Mouse (Mus musculus): Measurements from ENCODE around the gene Dupd1. TPM values are rescaled to one million over a fixed set of nuclear protein-coding genes. Genes with fewer than 3 reads are reported as not detected.

The Dupd1 gene
- polyA plus RNA-seq, 1 experiment from 2014 or later: 0.47 TPM

DNA sequence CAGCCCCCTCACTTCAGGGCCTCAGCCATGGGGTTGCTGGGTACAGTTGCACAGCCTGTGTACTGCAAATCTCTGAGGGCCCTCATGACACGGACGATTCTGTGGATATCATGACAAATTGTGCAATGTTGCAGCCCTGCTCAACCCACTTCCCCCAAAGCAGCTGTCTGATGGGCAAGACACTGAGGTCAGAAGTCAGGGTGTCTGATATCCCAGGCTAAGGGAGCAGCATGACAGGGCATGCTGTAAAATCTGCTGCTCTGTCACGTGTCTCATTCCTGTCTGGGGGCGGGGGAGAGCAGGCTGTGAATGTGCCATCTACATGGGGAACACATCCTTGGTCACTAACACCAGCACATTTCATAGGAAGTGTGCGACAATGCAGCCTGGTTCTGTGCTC is 30.8 kb upstream of the Dupd1 start:
- Histone ChIP-seq H3K27ac (no peak overlapping the region), H3K36me3 (no peaks in the 10 kb centered on the region), H3K9ac (no peak overlapping the region), H3K27me3 (peaks cover 4% of the 10 kb centered on the region; the same call in 1 of the 2 replicates), H3K4me2 (no peak overlapping the region), H3K4me1 (peaks cover 12% of the 10 kb centered on the region; the same call in 1 of the 2 replicates), H3K9me3 (no peaks in the 10 kb centered on the region), H3K4me3 (no peak overlapping the region)
- ATAC-seq (ENCODE audit: insufficient number of reproducible peaks, low FRiP score, low TSS enrichment, low read depth): no peak
- 60% methylated on average over 5 of the region's 5 CpGs for WGBS

- Histone ChIP-seq H3K27me3 (peaks cover 4% of the 10 kb centered on the region; the same call in 1 of the 2 replicates), H3K9ac (no peak overlapping the region), H3K9me3 (no peaks in the 10 kb centered on the region), H3K4me3 (no peak overlapping the region), H3K4me1 (peaks cover 9% of the 10 kb centered on the region; the same call in 1 of the 2 replicates), H3K4me2 (no peak overlapping the region), H3K27ac (no peak overlapping the region), H3K36me3 (no peaks in the 10 kb centered on the region)
- no peak for ATAC-seq (ENCODE audit: insufficient number of reproducible peaks, low FRiP score, low TSS enrichment, low read depth)
- WGBS: 94% methylated on average over 1 of the region's 1 CpGs
Observed at GRCm38 (mm10) chr14:21744169-21744568, 29.8 kb upstream of the Dupd1 start.

- 90% methylated on average over 4 of the region's 4 CpGs for WGBS
- no peak for ATAC-seq (ENCODE audit: insufficient number of reproducible peaks, low FRiP score, low TSS enrichment, low read depth)
- H3K4me1 ChIP-seq: peaks cover 3% of the 10 kb centered on the region; the same call in 1 of the 2 replicates
- peaks cover 4% of the 10 kb centered on the region; the same call in 1 of the 2 replicates for H3K27me3 ChIP-seq
- H3K9me3 ChIP-seq: no peaks in the 10 kb centered on the region
- no peak overlapping the region for H3K27ac ChIP-seq
- H3K36me3 ChIP-seq: no peaks in the 10 kb centered on the region
- H3K4me2 ChIP-seq: no peak overlapping the region
- H3K9ac ChIP-seq: no peak overlapping the region
- H3K4me3 ChIP-seq: no peak overlapping the region
Observed at GRCm38 (mm10) chr14:21742441-21742840, 28.1 kb upstream of the Dupd1 start.

GRCm38 (mm10) chr14:21741786-21742185 is 27.4 kb upstream of the Dupd1 start:
- Histone ChIP-seq H3K9me3 (no peaks in the 10 kb centered on the region), H3K4me1 (peaks cover 3% of the 10 kb centered on the region; the same call in 1 of the 2 replicates), H3K4me2 (no peak overlapping the region), H3K9ac (no peak overlapping the region), H3K4me3 (no peak overlapping the region), H3K36me3 (no peaks in the 10 kb centered on the region), H3K27ac (no peak overlapping the region), H3K27me3 (peaks cover 4% of the 10 kb centered on the region; the same call in 1 of the 2 replicates)
- peak; percentile 68 for ATAC-seq (ENCODE audit: insufficient number of reproducible peaks, low FRiP score, low TSS enrichment, low read depth)
- 11% methylated on average over 4 of the region's 4 CpGs for WGBS

DNA sequence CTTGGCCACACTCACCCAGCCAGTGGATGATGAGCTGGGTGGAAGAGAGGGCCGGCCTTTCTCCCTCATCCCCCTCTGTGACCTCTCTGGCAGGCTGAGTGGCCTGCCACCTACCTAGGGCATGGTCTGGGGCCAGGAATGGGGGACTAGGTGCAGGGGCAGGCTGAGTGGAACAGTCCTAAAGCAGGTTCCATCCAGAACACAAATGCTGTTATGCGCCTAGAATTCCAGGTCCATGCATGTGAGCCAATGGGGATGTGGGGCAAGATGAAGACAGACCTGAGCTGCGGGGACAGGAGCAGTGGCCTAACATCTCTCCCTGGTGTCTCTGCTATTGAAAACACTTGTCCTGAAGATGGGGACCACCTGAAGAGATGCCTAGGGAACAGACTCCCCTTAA is 26.9 kb upstream of the Dupd1 start:
- no peaks in the 10 kb centered on the region for H3K9me3 ChIP-seq
- ATAC-seq (ENCODE audit: insufficient number of reproducible peaks, low FRiP score, low TSS enrichment, low read depth): no peak
- H3K4me3 ChIP-seq: no peak overlapping the region
- WGBS: 89% methylated on average over 3 of the region's 3 CpGs
- no peak overlapping the region for H3K9ac ChIP-seq
- peaks cover 3% of the 10 kb centered on the region; the same call in 1 of the 2 replicates for H3K4me1 ChIP-seq
- peaks cover 4% of the 10 kb centered on the region; the same call in 1 of the 2 replicates for H3K27me3 ChIP-seq
- H3K36me3 ChIP-seq: no peaks in the 10 kb centered on the region
- H3K4me2 ChIP-seq: no peak overlapping the region
- no peak overlapping the region for H3K27ac ChIP-seq

- Histone ChIP-seq H3K9me3 (no peaks in the 10 kb centered on the region), H3K9ac (no peak overlapping the region), H3K4me1 (peaks cover 3% of the 10 kb centered on the region; the same call in 1 of the 2 replicates), H3K27ac (no peak overlapping the region), H3K36me3 (no peaks in the 10 kb centered on the region), H3K4me2 (no peak overlapping the region), H3K27me3 (peaks cover 4% of the 10 kb centered on the region; the same call in 1 of the 2 replicates), H3K4me3 (no peak overlapping the region)
- WGBS: 92% methylated on average over 7 of the region's 7 CpGs
- no peak for ATAC-seq (ENCODE audit: insufficient number of reproducible peaks, low FRiP score, low TSS enrichment, low read depth)
Observed at GRCm38 (mm10) chr14:21740345-21740744, 26.0 kb upstream of the Dupd1 start.

DNA sequence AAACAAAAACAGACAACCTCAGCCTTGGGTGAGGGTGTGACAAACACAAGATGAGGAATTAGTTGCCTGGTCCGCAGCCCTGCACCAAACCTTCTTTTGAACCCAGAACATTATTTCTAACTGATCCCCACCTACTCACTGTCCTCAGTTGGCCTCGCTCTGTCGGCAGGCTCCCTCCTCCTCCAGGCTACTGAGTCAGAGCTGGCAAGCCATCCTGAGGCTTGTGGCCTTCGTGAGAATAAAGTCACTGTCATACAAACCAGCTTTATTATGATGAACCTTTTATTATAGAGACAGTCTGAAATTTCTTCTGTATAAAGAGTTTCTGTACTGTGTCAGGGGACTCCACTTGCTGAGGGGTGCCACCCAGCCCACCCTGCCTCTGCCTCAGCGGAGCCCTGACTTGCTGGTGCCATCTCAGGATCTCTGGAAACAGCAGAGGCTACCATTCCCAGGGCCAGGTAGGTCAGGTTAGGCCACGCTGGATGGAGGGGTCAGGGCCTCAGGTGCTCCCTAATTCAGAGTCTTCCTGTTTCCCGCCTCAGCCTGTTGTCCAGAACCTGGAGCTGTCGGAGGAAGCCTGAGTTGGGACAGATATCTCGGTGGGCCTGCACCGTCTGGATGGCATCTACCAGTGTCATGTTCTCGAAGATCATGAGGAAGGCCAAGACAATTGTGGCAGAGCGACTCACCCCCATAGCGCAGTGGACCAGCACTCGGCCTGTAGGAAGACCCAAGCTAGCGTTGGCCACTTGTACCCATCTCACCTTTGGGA is 18.9 kb upstream of the Dupd1 start:
- Histone ChIP-seq H3K36me3 (no peaks in the 10 kb centered on the region), H3K9ac (no peak overlapping the region), H3K4me2 (no peak overlapping the region), H3K4me3 (no peak overlapping the region), H3K4me1 (no peaks in the 10 kb centered on the region), H3K27ac (no peak overlapping the region), H3K27me3 (no peaks in the 10 kb centered on the region), H3K9me3 (no peaks in the 10 kb centered on the region)
- no peak for ATAC-seq (ENCODE audit: insufficient number of reproducible peaks, low FRiP score, low TSS enrichment, low read depth)
- WGBS: 91% methylated on average over 15 of the region's 15 CpGs

GRCm38 (mm10) chr14:21729936-21730335 is 15.6 kb upstream of the Dupd1 start:
- Histone ChIP-seq H3K9me3 (no peaks in the 10 kb centered on the region), H3K4me2 (no peak overlapping the region), H3K9ac (no peak overlapping the region), H3K27ac (no peak overlapping the region), H3K27me3 (no peaks in the 10 kb centered on the region), H3K4me3 (no peak overlapping the region), H3K36me3 (no peaks in the 10 kb centered on the region), H3K4me1 (no peaks in the 10 kb centered on the region)
- no peak for ATAC-seq (ENCODE audit: insufficient number of reproducible peaks, low FRiP score, low TSS enrichment, low read depth)
- 85% methylated on average over 4 of the region's 4 CpGs for WGBS

GRCm38 (mm10) chr14:21729031-21729732 is 14.8 kb upstream of the Dupd1 start:
- no peak for ATAC-seq (ENCODE audit: insufficient number of reproducible peaks, low FRiP score, low TSS enrichment, low read depth)
- no peaks in the 10 kb centered on the region for H3K27me3 ChIP-seq
- no peak overlapping the region for H3K4me2 ChIP-seq
- H3K4me1 ChIP-seq: no peaks in the 10 kb centered on the region
- H3K27ac ChIP-seq: no peak overlapping the region
- WGBS: 70% methylated on average over 6 of the region's 6 CpGs
- H3K36me3 ChIP-seq: no peaks in the 10 kb centered on the region
- H3K4me3 ChIP-seq: no peak overlapping the region
- H3K9me3 ChIP-seq: no peaks in the 10 kb centered on the region
- H3K9ac ChIP-seq: no peak overlapping the region

DNA sequence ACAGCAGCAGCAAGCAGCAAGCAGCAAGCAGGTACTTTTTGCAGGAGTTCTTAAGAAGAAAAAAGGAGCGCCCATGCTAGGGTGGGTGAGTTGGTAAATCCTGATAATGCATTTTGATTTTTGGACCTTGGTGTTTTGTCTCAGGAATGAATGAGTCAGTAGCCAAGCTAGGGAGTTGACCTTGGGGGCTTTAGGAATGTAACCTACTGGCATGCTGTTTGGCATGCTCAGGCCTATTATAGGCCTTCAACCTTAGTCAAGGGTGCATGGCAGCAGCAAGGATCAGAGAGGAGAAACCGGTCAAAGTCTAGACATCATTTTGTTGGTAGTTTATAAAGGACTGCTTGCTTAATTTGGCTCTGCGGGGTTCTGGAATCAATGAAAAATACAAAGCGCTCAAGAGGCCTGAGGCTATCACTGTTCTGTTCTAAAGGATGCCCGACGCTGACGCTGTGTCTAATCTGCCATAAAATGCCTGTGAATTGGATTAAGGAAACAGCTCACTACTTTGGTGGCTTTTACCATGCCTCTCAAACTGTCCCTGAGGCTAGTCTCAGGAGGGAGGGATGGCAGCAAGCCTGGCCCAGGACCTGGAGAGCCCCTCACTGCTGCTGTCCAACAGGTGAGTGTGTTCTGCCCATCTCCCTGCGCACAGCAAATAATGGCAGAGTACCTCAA is 7.8 kb upstream of the Dupd1 start:
- Histone ChIP-seq H3K9me3 (no peaks in the 10 kb centered on the region), H3K36me3 (no peaks in the 10 kb centered on the region), H3K4me3 (no peak overlapping the region), H3K27me3 (no peaks in the 10 kb centered on the region), H3K27ac (no peak overlapping the region), H3K4me1 (peaks cover 9% of the 10 kb centered on the region), H3K4me2 (no peak overlapping the region), H3K9ac (no peak overlapping the region)
- ATAC-seq (ENCODE audit: insufficient number of reproducible peaks, low FRiP score, low TSS enrichment, low read depth): no peak
- 54% methylated on average over 8 of the region's 8 CpGs for WGBS

- H3K9me3 ChIP-seq: no peaks in the 10 kb centered on the region
- no peak overlapping the region for H3K4me3 ChIP-seq
- H3K27me3 ChIP-seq: no peaks in the 10 kb centered on the region
- H3K36me3 ChIP-seq: no peaks in the 10 kb centered on the region
- H3K4me1 ChIP-seq: peaks cover 16% of the 10 kb centered on the region
- H3K4me2 ChIP-seq: no peak overlapping the region
- no peak overlapping the region for H3K27ac ChIP-seq
- WGBS: 76% methylated on average over 4 of the region's 4 CpGs
- ATAC-seq (ENCODE audit: insufficient number of reproducible peaks, low FRiP score, low TSS enrichment, low read depth): no peak
- no peak overlapping the region for H3K9ac ChIP-seq
Observed at GRCm38 (mm10) chr14:21720430-21721205, 6.2 kb upstream of the Dupd1 start.
